In genomic region chr1:105070661-105071455, GRCm38 (mm10) we compare ENCODE assay signal across 26 mouse cellular contexts.
DNase-seq lines count a peak whose midpoint lies in the region; ATAC-seq and TF ChIP-seq lines count a peak whose summit lies in the region.
"Had no signal": no experiment of that assay in that cellular context is flagged by ENCODE, and none has a peak within 500 bp of the region (broad histone marks: within the 10 kb centered on the region; RNA-seq: fewer than 3 reads in every experiment).

No protein-coding gene starts in this region.

- TF ChIP-seq POLR2A in ES-Bruce4 (IDR thresholded peaks at IDR 0.05; ENCODE audit: insufficient read depth, low read length): no peak

- no peak overlapping the region for H3K4me3 ChIP-seq in ES-Bruce4 (ENCODE audit: low read depth, low read length)
- no peak overlapping the region for H3K4me3 ChIP-seq in ES-E14 (ENCODE audit: insufficient read depth in 1 of 2, low read depth in 1 of 2, low read length in 2 of 2, poor library complexity in 1 of 2, severe bottlenecking in 1 of 2)
- H3K4me3 ChIP-seq in forebrain, embryonic 16.5 days (replicated peaks; ENCODE audit: low read length): no peak overlapping the region
- H3K4me3 ChIP-seq: embryonic facial prominence, embryonic 13.5 days; embryonic facial prominence, embryonic 15.5 days; erythroblast, embryonic 14.5 days; forebrain, embryonic 10.5 days; forebrain, embryonic 12.5 days had no signal

- no peak for TF ChIP-seq EP300 in ES-Bruce4 (IDR thresholded peaks at IDR 0.05; ENCODE audit: insufficient read depth, low read depth, low read length)

- no peaks in the 10 kb centered on the region for H3K36me3 ChIP-seq in ES-Bruce4 (ENCODE audit: control insufficient read depth, insufficient read depth, low read length, poor library complexity, severe bottlenecking)
- no peaks in the 10 kb centered on the region for H3K36me3 ChIP-seq in ES-E14 (ENCODE audit: control insufficient read depth, insufficient read depth, low read length, poor library complexity, severe bottlenecking)
- H3K36me3 ChIP-seq in forebrain, embryonic 16.5 days (ENCODE audit: control insufficient read depth, insufficient read depth): no peaks in the 10 kb centered on the region
- H3K36me3 ChIP-seq: embryonic facial prominence, embryonic 13.5 days; embryonic facial prominence, embryonic 15.5 days; forebrain, embryonic 10.5 days; forebrain, embryonic 12.5 days had no signal

- DNase-seq in ES-E14 (ENCODE audit: low read depth, low spot score): peak; percentile 43
- peak; percentile 22 for DNase-seq in WW6 (ENCODE audit: low read depth, low spot score)
- DNase-seq in layer of hippocampus, adult 9-11 months: no peak
- DNase-seq: adrenal gland, adult 8-10 months; adrenal gland, postnatal 14 days; adrenal gland, postnatal 36 days; B cell, adult 2 months; cerebellum, adult 11 months; cerebellum, adult 18-20 months; cerebellum, adult 8-10 months; cerebellum, adult 9-11 months; cerebellum, postnatal 14 days; cerebellum, postnatal 36 days; embryo, embryonic 11 days; forebrain, postnatal 0 days had no signal

- H3K9ac ChIP-seq in ES-Bruce4 (ENCODE audit: low read depth, poor library complexity, severe bottlenecking) (no peak overlapping the region), ES-E14 (ENCODE audit: insufficient read depth, low read depth, low read length, poor library complexity, severe bottlenecking) (no peak overlapping the region)
- no peak overlapping the region for H3K9ac ChIP-seq in forebrain, embryonic 16.5 days (replicated peaks; ENCODE audit: low read depth, low read length)
- H3K9ac ChIP-seq: embryonic facial prominence, embryonic 13.5 days; embryonic facial prominence, embryonic 15.5 days; forebrain, embryonic 12.5 days; forebrain, postnatal 0 days had no signal

- no peak overlapping the region for H3K4me2 ChIP-seq in forebrain, embryonic 16.5 days (ENCODE audit: low read length)
- H3K4me2 ChIP-seq: embryonic facial prominence, embryonic 13.5 days; embryonic facial prominence, embryonic 15.5 days; forebrain, embryonic 12.5 days had no signal

- in situ Hi-C loops in ES-E14 (cut with MboI; ENCODE audit: low sequenced_read_pairs in 2 of 2, unreplicated experiment in 2 of 2): no loop called here

- H3K9me3 ChIP-seq in ES-Bruce4 (replicated peaks; ENCODE audit: control insufficient read depth, insufficient read depth, low read length, poor library complexity, severe bottlenecking) (no peaks in the 10 kb centered on the region), ES-E14 (ENCODE audit: control insufficient read depth, insufficient read depth, low read depth, low read length) (no peaks in the 10 kb centered on the region)
- H3K9me3 ChIP-seq in forebrain, embryonic 16.5 days (ENCODE audit: control insufficient read depth, low read length): no peaks in the 10 kb centered on the region
- H3K9me3 ChIP-seq: embryonic facial prominence, embryonic 13.5 days; embryonic facial prominence, embryonic 15.5 days; forebrain, embryonic 10.5 days; forebrain, embryonic 12.5 days had no signal

- H3K27me3 ChIP-seq in ES-Bruce4 (ENCODE audit: control insufficient read depth, insufficient read depth, low read length, poor library complexity, severe bottlenecking): no peaks in the 10 kb centered on the region
- H3K27me3 ChIP-seq in forebrain, embryonic 16.5 days (replicated peaks; ENCODE audit: control insufficient read depth, insufficient read depth, low read length): no peaks in the 10 kb centered on the region
- H3K27me3 ChIP-seq: embryonic facial prominence, embryonic 13.5 days; embryonic facial prominence, embryonic 15.5 days; forebrain, embryonic 12.5 days had no signal

- H3K27ac ChIP-seq in ES-Bruce4 (ENCODE audit: insufficient read depth, low read length): peak overlapping the region; percentile 98
- H3K27ac ChIP-seq in ES-E14 (ENCODE audit: insufficient read depth, low read depth, low read length, poor library complexity, severe bottlenecking): no peak overlapping the region
- no peak overlapping the region for H3K27ac ChIP-seq in forebrain, embryonic 16.5 days (ENCODE audit: low read length)
- H3K27ac ChIP-seq: embryonic facial prominence, embryonic 13.5 days; embryonic facial prominence, embryonic 15.5 days; forebrain, embryonic 10.5 days; forebrain, embryonic 12.5 days had no signal

- peaks cover 2% of the 10 kb centered on the region for H3K4me1 ChIP-seq in ES-Bruce4 (ENCODE audit: control insufficient read depth, insufficient read depth, low read length)
- H3K4me1 ChIP-seq in ES-E14 (ENCODE audit: control insufficient read depth in 2 of 2, insufficient read depth in 2 of 2, low read length in 2 of 2, poor library complexity in 1 of 2): 0 out of 4 replicates have a peak, but pooled peaks cover 0 to 4% of the 10 kb centered on the region in 2 experiments
- 0 out of 2 replicates have a peak, but pooled peaks cover 3% of the 10 kb centered on the region for H3K4me1 ChIP-seq in forebrain, embryonic 16.5 days (replicated peaks; ENCODE audit: control insufficient read depth, insufficient read depth, low read length)
- H3K4me1 ChIP-seq: embryonic facial prominence, embryonic 13.5 days; embryonic facial prominence, embryonic 15.5 days; forebrain, embryonic 10.5 days; forebrain, embryonic 12.5 days had no signal

- no peak for TF ChIP-seq CTCF in ES-Bruce4 (IDR thresholded peaks at IDR 0.05; ENCODE audit: low read depth, low read length)

- ATAC-seq in forebrain, embryonic 16.5 days: no peak
- no peak for ATAC-seq in cerebellum, adult (ENCODE audit: insufficient number of reproducible peaks, low FRiP score, low TSS enrichment)
- ATAC-seq: activated CD4-positive, CD25-positive, alpha-beta regulatory T cell, adult 4 months; CD4-positive, CD25-positive, alpha-beta regulatory T cell, adult 4 months; forebrain, embryonic 14.5 days; forebrain, postnatal 0 days had no signal

- WGBS in forebrain, embryonic 16.5 days: 45% methylated on average over 3 of the region's 3 CpGs

TF ChIP-seq in ES-E14, 5 proteins besides CTCF, POLR2A, EP300 and RAD21:
- no peak for TF ChIP-seq ZNF384 (IDR thresholded peaks at IDR 0.05; ENCODE audit: low read depth, low read length)
- no peak for TF ChIP-seq HCFC1 (IDR thresholded peaks at IDR 0.05; ENCODE audit: borderline replicate concordance, insufficient read depth, low read length)
- TF ChIP-seq ZC3H11A (IDR thresholded peaks at IDR 0.05; ENCODE audit: borderline replicate concordance, low read depth, low read length): no peak
- no peak for TF ChIP-seq MAFK (IDR thresholded peaks at IDR 0.05; ENCODE audit: insufficient read depth, low read depth, low read length)
- TF ChIP-seq CHD2 (IDR thresholded peaks at IDR 0.05; ENCODE audit: low read depth, low read length): no peak
